Mouse (Mus musculus) right cerebral cortex, postnatal 4 days (tissue): ENCODE results near the gene Sema3e.

Experiments used
- DNase-seq: peaks from one replicate; pipeline ENCODE4 v3.0.0-alpha.2; 2022

The Sema3e gene

GRCm38 (mm10) chr5:14216211-14216610, 191.1 kb downstream of the Sema3e start:
- no peak for DNase-seq

DNA sequence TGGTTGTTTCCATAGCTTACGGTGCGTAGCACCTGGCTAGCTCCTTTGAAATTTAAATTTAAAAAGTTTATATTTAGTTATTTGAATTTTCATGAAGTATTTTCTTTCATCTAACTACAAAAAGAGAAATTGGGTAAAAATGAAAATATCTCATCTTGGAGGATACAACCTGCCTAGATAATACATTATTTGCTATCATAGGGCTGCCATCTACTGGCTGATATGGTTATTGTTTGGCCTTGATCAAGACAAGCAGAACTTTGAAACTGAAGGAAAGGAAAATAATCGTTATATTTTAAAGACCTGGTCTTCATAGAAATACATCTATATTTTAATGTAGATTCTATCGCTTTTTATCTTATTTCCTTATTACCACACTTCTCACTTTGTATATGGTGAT, 193.6 kb downstream of the Sema3e start:
- peak; percentile 14 for DNase-seq

DNA sequence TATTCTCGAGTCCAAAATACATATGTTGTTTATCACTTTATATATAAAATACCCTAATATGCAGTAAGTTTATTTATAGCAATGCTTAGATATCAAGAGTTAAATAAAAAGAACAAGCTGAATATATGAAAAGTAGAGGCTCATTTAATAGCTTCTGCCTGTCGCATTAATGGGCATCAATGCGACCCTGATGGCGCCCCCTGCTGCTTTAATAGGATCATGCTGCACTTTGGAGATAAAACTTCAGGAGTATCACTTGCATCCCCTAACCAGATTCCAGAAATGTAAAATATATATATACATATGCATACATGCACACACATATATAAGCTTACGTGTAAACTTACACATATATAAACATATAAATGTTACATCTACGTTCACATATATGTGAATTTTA, 199.4 kb downstream of the Sema3e start:
- DNase-seq = no peak

- DNase-seq = no peak
These were observed 206.0 kb downstream of the Sema3e start for GRCm38 (mm10) chr5:14231027-14231426.

DNA sequence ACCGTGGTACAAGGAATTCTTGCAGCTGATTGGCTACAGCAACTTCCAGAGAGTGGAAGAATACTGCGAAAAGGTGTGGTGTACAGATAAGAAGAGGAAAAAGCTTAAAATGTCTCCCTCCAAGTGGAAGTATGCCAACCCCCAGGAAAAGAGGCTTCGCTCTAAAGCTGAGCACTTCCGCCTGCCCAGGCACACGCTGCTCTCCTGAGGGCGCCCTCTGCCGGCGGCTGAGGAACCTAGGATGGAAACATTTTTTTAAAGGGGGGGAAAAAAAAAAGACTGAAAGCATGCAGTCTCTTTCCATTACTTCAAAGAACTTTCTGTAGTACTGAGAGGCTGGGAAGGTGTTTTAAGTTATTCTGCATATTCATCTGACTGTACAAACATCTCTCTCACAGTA, 227.5 kb downstream of the Sema3e start:
- DNase-seq = peak; percentile 58

DNA sequence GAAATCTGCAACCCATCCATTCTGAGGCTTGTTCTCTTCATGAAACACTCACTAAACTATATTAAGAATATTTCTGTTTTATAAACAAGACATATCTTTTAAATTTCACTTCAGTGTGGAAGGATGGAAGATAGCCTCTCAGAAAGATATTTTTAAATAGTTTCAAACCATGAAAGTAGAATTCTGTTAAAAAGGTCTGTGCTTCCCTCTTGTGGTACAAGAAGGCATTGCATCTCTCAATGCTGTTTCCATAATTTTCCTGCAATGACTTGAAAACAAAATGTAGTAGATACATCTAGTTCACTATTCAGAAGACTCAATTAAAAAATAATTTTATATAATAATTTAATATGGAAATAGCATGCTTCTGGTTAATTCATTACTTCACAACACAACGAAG, 228.3 kb downstream of the Sema3e start:
- peak; percentile 31 for DNase-seq

- no peak for DNase-seq
These were observed 235.1 kb downstream of the Sema3e start for GRCm38 (mm10) chr5:14260156-14260555.

DNA sequence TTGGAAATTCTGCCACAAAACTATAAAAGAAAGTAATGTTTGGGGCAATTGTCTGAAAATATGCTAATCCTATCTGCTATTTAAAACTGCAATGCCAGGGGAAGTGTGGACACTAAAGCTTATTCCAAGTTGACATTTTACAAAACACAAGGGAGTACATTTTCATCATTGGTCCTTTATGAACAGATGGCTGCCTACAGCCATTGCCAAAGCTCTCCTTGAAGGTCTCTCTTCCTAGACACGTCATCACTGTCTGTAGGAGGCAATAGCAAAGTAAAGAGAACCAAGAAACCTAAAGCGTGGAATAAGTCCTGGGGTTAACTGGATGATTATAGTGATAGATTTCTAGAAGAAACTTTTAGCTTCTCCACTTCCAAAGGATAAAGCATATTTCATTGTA, 242.3 kb downstream of the Sema3e start:
- DNase-seq = no peak
